Mouse (Mus musculus): ENCODE data around the gene Fbln5. TPM values are rescaled to one million over a fixed set of nuclear protein-coding genes. Genes with fewer than 3 reads are reported as not detected.

Fbln5 gene
- polyA plus RNA-seq (2017; shearing (Covaris generic)) = not detected

GRCm38 (mm10) chr12:101818608-101819370 lies at the start of gene Fbln5:
Fbln5 (minus strand) TSS chr12:101819055.

GRCm38 (mm10) chr12:101718054-101718754 lies 100.7 kb downstream of the Fbln5 start, which contains the start of gene Tc2n:
Tc2n (minus strand) TSS chr12:101718523.

Other genes with a start within 250 kb of the Fbln5 start
- gene Tc2n, start 100.5 kb downstream of the Fbln5 start, polyA plus RNA-seq (2017; shearing (Covaris generic)) = 0.14 TPM
- gene Trip11, start 94.2 kb upstream of the Fbln5 start, polyA plus RNA-seq (2017; shearing (Covaris generic)) = 104 TPM
- gene Atxn3, start 139.2 kb upstream of the Fbln5 start, polyA plus RNA-seq (2017; shearing (Covaris generic)) = 33.8 TPM
- 30.5 TPM for gene Cpsf2, start 156.9 kb upstream of the Fbln5 start, polyA plus RNA-seq (2017; shearing (Covaris generic))